1 mouse cellular context compared by ENCODE assay signal in the genomic region with DNA sequence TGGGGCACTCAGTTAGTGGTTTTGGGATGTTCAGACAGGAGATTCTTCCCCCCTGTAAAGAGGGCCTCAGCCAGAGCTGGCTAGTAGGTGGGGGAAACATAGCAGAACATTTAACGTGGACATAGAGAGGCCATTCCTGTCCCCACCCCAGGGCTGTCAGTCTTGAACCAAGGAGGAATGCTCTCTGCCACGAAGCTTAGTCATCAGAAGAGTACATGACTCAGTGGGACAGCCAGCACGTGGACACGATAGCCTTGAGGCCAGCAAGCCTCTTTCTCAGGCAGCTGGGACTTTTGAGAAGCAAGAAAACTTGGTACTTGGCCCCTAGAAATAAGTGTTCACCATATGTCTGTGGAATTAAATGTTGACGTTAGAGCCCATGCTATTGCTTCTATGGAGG.
A peak's percentile ranks its signal among the peaks of the same experiment; 100 is the strongest.
TF ChIP-seq lines count a peak whose summit lies in the region.

No protein-coding gene starts in this region.

TF ChIP-seq in CH12.LX, 34 proteins besides CTCF, POLR2A, EP300 and RAD21:
- TF ChIP-seq SMC3 (IDR thresholded peaks at IDR 0.05; ENCODE audit: low read depth, low read length) (no peak), GABPA (IDR thresholded peaks at IDR 0.05; ENCODE audit: insufficient replicate concordance, low read depth, low read length) (no peak), BHLHE40 (IDR thresholded peaks at IDR 0.05; ENCODE audit: low read depth, low read length) (peak; percentile 81), MAX (IDR thresholded peaks at IDR 0.05; ENCODE audit: low read length) (0 out of 2 replicates have a peak, but pooled peaks have one; percentile 54), ETS1 (conservative IDR thresholded peaks at IDR 0.05; ENCODE audit: low read depth, low read length) (peak; percentile 56; the same call in 1 of the 2 replicates)
TF ChIP-seq in CH12.LX: peak in this region for 3.
